Mouse (Mus musculus): ENCODE measurements around the gene Ccr1. TPM values are rescaled to one million over a fixed set of nuclear protein-coding genes. Genes with fewer than 3 reads are reported as not detected.
"Not testable (repeated sequence)": the region's sequence is repeated elsewhere in the genome, so short reads cannot be mapped to it uniquely, and the experiment has no call there.

Gene Ccr1
- under 1 TPM; 0.65 to 0.85 TPM for total RNA-seq (2021)
- long read RNA-seq, partial matches to known transcripts: 0 of 1 reads
- long read RNA-seq, other reads (novel, unspliced or antisense): 1 of 1 reads

DNA sequence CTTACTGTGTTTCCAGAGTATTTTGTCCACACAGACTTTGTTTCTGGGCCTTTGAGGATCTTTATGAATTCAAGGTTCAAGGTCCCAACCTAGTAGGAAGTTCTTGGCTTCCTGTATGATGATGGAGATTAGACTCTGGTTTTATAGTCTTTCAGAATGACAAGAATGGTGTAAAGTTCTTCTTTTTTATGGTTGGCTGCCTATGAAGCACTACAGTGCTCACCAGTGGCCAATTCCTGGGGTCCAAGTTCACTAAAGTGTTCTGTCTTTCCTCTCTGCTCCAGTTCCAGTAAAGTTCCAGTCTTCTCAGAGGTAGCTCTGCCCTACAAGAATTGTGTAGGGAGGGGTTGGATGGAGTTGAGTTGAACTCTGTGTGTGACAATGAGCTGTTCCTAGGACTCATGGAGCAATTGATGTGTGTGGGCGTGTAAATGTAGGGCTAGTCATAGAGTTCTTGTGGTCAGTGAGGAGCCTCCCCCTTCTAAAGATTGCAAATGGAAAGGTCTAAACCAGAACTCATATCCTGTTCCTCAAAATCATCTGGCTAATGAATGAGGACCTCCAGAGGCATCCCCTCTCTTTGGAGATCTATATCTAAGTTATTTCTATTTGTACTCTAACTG is at the start of gene Ccr1:
TSS of gene Ccr1 (minus strand) at position 403 of the 623 bp plus-strand sequence.
- no peak for DNase-seq (ENCODE audit: low spot score in 2 of 2)

DNA sequence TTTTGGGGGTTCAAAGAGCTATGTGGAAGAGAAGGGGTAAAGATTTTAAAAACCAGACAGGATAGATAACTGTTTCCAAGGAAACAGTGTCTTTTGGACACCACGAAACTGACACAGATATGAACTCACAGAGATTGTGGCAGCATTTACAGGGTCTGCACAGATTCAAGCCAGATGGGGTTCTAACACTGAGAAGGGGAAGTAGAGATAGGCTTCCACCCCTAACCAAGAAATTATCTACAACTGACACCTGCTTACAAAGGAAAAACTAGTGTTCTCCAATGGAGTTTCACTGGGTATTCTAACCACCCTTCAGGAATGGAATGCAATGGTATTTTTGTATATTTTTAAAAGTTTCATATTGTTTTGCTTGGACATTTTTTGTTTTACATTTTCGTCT is 47.6 kb upstream of the Ccr1 start:
- DNase-seq (ENCODE audit: low spot score in 2 of 2): no peak

DNA sequence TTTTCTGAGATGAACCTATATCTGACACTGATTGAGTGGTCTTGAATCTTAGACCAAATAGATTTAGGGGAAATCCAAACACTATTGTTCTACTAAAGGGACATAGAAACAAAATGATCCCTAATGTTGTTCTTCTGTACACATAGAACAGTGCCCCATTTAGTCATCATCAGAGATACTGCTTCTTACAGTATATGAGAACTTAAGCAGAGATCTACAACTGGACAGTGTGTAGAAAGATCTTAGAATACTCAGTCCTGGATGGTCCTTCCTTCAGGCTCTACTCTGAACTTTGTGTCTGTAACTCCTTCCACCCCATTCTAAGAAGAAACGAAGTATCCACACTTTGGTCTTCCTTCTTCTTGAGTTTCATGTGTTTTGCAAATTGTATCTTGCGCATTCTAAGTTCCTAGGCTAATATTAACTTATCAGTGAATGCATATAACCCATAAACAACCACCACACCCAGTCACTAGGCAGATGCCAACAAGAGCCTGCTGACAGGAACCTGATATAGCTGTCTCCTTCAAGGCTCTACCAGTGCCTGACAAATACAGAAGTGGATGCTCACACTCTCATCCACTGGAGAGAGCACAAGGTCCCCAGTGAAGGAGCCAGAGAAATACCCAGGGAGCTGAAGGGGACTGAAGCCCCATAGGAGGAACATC is 46.6 kb upstream of the Ccr1 start:
- DNase-seq (ENCODE audit: low spot score in 2 of 2): no peak

DNA sequence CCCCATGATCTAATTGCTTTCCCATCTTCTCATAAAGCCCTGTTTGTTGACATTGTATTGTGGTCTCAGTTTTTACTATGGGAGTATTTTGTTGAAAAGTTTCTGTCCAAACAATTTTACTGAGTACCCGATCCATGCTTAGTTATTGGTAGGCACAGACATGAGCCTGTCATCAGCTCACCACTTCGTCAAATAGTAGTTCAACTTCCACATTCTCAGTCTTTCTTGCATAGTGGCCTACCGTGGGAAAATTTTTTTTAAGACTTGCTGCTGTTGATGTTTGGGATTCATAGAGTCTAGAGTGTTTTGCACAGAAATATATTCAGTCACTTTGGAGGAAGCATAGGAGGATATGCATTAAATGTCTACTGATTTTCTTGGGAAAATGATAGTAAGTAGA is 44.8 kb upstream of the Ccr1 start:
- DNase-seq (ENCODE audit: low spot score in 2 of 2): no peak

DNA sequence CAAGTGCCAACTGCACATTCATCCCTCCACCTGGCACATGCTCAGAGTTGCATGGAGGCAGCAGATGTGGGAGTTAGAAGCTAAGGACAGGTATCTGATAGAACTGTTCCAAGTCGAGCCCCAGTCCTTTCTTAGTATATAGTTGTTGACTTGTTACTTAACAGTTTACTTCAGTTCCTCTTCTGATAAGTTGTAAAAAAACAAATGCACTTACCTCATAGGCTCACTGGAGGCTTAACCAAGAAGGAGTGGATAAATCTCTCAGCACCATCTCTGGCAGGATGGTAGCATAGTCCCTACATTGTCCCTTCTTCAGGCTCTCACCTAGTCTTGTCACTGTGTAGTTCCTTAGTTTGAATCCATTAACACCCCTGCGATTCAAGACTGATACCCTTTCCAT is 44.2 kb upstream of the Ccr1 start:
- no peak for DNase-seq (ENCODE audit: low spot score in 2 of 2)

DNA sequence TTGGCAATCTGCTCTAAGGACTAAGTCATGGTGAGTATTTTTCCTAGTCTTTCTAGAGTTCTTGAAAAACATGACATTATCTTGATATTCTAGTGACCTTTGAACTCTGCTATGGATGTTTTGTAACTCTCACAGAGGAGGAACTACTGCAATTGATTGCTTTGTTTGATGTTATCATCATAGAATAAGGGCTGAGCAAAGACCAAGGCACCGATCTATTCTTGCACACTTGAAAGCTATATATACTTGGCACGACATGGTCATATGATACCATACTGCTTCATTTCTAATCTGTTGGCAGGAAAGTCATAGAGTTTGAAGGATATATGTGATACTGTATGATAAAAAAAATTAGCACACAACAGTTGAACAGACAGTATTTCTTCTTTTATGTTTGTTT is 31.3 kb upstream of the Ccr1 start:
- DNase-seq (ENCODE audit: low spot score in 2 of 2): no peak

DNA sequence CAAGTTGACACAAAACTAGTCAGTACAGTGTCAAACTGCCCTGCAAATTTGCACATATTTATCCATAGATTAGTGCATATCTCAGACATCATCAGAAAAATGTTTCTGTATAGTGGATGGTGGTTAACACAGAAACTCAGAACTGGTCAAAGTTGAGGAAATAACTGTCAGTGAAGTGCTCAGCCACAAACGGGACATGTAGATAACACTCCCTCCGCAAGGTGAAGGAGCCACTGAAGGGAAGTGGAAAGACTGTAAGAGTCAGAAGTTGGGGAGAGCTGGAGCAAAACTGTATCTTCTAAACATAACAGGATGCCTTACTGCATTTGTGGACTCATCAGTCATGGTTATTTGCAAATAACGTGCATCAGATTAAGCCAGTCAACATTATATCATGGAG is 29.2 kb upstream of the Ccr1 start:
- DNase-seq (ENCODE audit: low spot score in 2 of 2): no peak

DNA sequence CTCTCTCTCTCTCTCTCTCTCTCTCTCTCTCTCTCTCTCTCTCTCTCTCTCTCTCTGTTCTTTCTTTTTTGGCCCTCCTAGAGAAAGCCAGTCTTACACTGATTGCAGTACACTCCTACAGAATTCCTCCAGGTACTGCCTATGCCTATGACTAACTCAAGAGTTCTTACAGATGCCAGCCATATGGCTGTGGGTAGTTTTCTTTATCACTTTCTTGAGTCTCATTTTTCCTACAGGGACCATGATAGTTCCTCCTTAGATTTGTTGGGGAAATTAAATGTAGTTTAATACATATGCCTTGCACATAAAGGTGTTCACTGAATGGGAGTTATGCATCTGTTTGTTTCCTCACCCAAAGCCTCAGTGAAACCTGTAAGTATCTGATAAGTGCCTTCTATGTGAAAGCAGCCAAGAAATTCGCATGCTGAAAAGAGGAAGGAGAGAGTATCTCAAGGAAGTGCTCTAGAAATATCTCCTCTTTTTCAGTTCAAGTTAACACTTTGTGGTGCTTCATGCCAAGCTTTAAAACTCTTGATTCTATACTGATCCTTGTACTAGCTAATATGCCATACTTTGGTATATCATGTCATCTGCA is 22.9 kb upstream of the Ccr1 start:
- DNase-seq (ENCODE audit: low spot score in 2 of 2): no peak

DNA sequence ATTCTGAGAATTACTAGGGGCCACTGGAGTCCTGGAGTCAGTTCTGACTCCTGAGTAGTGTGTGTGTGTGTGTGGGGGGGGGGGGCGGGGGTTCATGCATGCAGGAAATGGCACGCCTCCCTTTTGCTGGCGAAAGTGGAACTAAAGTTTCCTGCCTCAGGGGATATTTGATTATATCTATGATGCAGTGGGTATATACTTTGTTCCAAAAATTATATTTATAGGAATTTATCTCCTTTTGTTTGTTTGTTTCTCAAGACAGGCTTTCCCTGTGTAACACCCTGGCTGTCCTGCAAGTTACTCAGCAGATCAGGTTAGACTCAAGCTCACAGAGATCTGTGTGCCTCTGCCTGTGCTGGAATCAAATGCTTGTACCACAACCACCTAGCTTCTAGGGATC is 21.2 kb upstream of the Ccr1 start:
- no peak for DNase-seq (ENCODE audit: low spot score in 2 of 2)

DNA sequence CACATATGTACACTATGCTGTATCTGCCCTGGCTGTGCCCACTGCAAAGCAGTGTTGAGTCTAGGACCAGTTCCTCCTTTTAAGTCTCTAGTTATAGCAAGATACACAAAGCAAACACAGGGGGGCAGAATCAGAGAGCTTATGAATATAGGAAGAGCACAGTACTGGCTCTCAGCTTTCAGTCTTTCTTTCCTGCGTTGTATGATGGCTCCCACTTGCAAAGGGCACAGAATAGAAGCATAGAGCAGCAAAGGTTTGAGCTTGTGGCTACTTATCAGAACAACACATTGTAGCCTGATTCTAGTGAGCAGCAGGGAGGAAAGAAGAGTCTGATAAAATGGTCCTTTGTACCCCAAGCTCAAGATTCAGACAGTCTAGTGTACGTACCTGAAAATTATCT is 17.7 kb upstream of the Ccr1 start:
- DNase-seq (ENCODE audit: low spot score in 2 of 2): peak; percentile 4 to 17

DNA sequence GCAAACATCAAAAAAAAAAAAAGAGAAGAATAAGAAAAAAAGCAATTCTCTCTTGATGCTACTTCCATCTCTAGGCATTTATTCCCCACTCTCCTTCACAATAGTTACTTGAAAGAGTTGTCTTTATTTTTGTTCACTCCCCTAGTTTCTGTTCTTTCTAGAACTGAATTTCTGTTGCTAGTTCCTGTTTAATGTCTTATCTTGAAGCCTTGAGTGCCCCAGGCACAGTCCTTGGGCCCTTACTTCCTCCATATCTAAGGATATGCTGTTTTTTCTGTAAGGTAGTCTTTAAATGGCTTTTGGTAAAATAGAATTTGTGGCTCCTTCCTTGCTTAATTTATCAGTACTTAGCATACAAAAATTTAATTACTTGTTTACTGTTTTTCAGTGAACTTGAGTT is 16.5 kb upstream of the Ccr1 start:
- DNase-seq (ENCODE audit: low spot score in 2 of 2): no peak

DNA sequence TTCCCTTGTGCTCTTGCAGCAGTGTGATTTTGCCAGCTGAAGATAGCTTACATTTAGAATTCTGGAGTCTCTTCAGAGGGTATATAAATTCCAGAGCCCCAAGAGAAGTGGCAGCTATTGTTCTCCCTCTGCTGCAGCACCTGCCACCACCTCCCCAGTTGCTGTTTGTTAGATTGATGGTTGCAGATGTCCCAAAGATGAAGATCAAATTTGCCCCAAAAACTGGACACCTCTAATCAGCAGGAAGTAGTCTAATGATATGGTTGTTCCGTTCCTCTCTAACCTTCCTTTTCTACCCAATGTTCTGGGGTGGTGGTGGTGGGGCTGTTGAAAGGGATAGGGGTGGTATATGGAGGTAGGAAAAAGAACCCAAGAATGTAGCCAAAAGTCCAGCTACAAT is 14.2 kb upstream of the Ccr1 start:
- DNase-seq (ENCODE audit: low spot score in 2 of 2): no peak

DNA sequence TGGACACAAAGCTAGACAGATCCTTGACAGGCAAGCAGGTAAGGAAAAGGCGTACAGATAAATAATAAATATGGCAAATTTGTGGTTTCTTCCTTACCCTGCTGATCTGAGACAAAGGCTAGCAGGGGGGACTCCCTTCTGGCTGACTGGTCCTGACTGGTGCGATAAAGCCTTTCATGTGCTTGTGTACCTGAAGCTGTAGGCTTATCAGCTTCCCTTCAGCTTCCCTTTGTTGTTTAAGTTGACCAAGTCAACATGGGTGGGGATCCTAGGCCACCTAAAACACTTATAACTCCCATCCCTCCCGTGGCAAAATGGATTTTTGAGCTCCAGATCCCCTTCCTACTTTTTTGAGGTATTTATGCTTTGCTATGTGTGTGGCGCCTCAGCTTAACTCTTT is 13.4 kb upstream of the Ccr1 start:
- DNase-seq (ENCODE audit: low spot score in 2 of 2): no peak

DNA sequence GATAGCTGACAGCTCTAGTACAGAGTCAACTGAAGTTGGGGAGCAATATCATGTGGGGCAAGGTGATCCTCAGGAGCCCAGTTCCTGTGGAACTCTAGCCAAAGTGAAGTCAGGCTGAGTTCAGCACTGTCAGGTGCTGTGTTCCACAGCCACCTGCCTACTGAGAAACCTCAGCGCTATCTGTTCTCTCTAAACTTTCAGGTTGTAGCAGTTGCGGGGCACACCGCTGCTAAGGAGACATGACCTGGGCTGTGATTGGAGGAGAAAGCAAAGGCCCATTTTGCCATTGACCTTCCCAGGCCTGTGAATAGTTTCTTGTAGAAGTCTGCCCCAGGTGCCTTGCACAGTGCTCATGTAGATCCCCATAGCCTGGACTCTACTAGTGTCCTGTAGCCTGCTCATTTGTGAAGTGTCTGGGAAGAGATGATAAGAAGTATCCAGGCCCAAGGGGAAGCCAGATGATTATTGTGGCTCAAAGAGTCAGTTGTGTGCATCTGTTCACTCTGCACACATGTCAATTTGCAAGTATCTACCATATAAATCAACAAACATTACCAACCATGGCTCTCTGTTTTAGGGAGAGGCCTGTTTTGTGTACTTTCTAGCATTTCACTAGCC is 12.5 kb upstream of the Ccr1 start:
- not testable (repeated sequence) for DNase-seq (ENCODE audit: low spot score in 2 of 2)

DNA sequence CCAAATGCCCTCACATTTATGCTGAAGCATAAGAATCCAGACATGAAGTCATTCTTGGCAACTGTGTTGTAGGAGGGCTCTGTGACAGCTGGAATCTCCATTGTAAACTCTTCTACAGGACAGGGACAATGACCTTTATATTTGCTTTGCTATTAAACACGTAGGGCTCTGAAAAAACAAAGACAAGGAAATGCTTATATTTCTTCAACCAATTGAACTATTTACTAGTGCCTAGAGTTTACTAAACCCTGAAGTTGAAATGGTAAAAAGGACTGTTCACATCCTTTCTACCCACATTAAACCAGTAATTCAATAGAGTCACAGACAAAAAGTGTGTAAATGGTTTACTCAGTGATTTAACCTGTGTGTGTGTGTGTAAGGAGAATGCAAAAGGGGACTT is 9.8 kb upstream of the Ccr1 start, which contains the start of gene Ccr1l1:
TSS of gene Ccr1l1 (minus strand) at position 101 of the 400 bp plus-strand sequence.
- no peak for DNase-seq (ENCODE audit: low spot score in 2 of 2)

DNA sequence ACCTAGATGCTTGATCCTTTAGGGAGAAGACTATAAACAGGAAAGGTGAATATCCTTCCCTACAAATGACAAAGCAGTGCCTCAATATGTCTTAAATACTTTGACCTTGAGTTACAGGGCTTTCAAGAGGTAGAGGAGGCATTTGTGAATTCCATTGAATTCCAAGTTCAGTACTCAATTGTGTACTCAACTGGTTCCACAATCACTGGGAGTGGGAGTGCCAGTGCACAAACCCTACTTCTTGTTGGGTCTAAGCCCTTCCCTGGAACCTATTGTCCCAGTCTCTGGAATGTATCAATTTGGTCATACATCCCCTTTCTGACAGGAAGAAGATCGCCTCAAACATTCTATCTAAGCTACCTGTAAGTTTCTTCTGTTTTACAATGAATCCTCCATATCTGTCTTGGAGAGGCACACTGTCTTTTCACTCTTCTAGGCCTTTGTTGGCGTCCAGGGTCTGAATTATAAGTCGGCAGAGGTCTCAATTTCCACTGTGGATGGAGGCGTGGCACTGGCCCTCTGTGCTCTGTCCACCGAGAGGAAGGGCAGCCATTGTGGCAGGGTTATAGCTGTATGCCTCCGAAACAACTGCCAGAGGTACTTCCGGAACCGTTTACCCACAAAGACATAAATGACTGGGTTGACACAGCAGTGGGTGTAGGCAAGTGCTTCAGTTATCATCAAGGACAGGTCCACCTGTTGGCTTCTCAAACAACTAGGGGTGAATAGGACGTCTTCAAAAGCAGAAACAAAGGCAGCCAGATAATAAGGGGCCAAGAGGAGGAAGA is 8.6 kb upstream of the Ccr1 start:
- DNase-seq (ENCODE audit: low spot score in 2 of 2): no peak

DNA sequence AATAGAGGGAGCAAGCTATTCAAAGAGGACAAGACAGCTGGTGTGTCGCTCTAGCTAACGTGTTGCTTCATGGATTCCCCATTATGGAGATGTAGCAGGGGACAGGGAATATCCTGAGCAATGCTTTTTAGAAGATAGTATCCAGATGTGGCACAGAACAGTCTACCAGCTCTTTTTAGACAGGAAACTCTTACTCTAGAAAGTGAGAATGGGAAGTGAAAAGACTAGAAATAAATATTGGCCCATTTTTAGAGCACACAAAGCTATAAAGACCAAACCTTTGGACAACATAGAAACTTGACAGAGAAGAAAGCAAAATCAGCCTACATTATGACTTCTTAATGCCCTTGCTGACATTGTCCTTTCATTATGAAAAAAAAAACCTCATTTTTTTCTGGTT is 7.1 kb upstream of the Ccr1 start:
- no peak for DNase-seq (ENCODE audit: low spot score in 2 of 2)

DNA sequence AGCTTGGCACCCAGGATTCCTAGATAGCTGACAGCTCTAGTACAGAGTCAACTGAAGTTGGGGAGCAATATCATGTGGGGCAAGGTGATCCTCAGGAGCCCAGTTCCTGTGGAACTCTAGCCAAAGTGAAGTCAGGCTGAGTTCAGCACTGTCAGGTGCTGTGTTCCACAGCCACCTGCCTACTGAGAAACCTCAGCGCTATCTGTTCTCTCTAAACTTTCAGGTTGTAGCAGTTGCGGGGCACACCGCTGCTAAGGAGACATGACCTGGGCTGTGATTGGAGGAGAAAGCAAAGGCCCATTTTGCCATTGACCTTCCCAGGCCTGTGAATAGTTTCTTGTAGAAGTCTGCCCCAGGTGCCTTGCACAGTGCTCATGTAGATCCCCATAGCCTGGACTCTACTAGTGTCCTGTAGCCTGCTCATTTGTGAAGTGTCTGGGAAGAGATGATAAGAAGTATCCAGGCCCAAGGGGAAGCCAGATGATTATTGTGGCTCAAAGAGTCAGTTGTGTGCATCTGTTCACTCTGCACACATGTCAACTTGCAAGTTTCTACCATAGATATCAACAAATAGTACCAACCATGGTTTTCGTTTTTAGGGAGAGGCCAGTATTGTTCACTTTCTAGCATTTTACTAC is 1.5 kb downstream of the Ccr1 start:
- not testable (repeated sequence) for DNase-seq (ENCODE audit: low spot score in 2 of 2)

DNA sequence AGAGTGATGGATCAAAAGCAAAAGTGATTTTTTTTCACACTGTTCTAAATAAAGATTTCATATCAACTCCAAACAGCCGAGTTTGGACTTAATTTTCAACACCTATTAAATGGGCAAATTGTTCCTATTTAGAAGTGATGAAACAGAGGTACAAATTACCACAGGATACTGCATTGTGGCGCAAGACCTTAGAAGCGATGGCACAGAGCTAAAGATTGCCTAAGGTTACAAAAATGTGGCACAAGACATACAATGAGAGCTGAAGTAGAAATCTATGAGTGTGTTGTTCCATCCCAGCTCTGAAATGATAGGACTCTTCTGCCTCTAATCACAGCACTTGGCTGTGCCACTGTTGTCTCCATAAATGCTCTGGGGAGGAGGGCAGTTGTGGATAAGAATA is 3.7 kb downstream of the Ccr1 start:
- DNase-seq (ENCODE audit: low spot score in 2 of 2): no peak

DNA sequence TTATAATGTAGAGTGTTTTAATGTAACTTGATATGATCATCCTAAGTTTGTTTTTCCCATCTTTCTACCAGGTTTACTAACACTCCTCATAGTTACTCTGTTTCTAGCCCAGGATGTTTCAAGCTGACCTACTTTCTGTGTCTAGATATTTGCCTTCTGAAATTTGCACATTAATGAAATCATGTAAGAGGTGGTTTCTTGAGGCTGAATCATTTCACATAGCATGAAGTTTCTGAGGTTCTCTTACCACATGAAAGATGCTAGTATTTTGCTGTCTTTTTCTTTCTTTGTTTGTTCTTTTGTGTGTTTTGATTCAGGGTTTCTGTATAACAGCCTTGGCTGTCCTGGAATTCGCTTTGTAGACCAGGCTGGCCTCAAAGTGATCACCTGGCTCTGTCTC is 8.3 kb downstream of the Ccr1 start:
- DNase-seq (ENCODE audit: low spot score in 2 of 2): no peak

DNA sequence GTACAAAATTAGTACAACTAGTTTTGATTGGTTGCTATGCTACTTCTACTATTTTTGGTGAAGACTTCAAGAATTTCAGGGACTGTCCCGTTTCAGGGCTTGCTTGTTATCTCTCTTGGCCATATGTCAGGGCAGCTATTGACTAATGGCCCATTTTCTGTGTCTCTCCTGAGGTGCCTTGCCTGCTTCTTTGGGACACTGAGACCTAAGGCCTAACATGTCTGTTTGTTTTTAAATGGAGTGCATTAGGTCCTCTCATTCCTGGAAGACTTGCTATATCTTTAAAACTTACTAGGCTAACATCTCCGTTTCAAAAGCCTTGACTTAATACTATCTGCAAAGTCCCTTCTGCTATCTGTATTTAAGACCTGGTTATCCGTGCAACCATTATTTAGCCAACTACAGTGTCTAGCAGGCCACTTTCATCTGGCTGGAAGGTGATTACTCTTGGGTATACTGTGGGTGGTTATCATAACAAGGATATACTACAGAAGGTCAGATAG is 10.5 kb downstream of the Ccr1 start:
- no peak for DNase-seq (ENCODE audit: low spot score in 2 of 2)

Measured in layer of hippocampus, postnatal 10 days (tissue).